Mouse (Mus musculus) stomach, embryonic 16.5 days (tissue): ENCODE results near the gene Fgf15. TPM values are rescaled to one million over a fixed set of nuclear protein-coding genes. Genes with fewer than 3 reads are reported as not detected.

Source experiments
- ATAC-seq: fragments of 200-750 bp; cut with Nextera tagmentation; 2 replicates; pipeline ENCODE4 v1.8.0; 2017; ENCODE audit warnings: moderate number of reproducible peaks, moderate TSS enrichment; ENCODE audit not compliant: insufficient read depth, low FRiP score
- H3K27ac ChIP-seq: fragments of 300-500 bp; sonication (generic); 2 replicates; pipeline ENCODE4 v1.5.1; 2014; ENCODE audit warnings: low read length
- H3K27me3 ChIP-seq: fragments of 300-500 bp; sonication (generic); 2 replicates; pipeline ENCODE4 v1.6.1; 2014; ENCODE audit warnings: low read length, control low read depth, mixed read lengths; ENCODE audit not compliant: control insufficient read depth, insufficient read depth
- H3K36me3 ChIP-seq: fragments of 300-500 bp; sonication (generic); 2 replicates; pipeline ENCODE4 v1.6.1; 2014; ENCODE audit warnings: low read length; ENCODE audit not compliant: control insufficient read depth, insufficient read depth
- H3K4me1 ChIP-seq: fragments of 300-500 bp; sonication (generic); 2 replicates; pipeline ENCODE4 v1.6.1; 2014; ENCODE audit warnings: low read length, control low read depth, mixed read lengths; ENCODE audit not compliant: control insufficient read depth, insufficient read depth
- H3K4me2 ChIP-seq: fragments of 300-500 bp; sonication (generic); 2 replicates; pipeline ENCODE4 v1.6.1; 2014; ENCODE audit warnings: low read depth, low read length, mixed read lengths
- H3K4me3 ChIP-seq: fragments of 300-500 bp; sonication (generic); replicated peaks from 2 replicates; pipeline ENCODE4 v1.5.1; 2014; ENCODE audit warnings: mild to moderate bottlenecking, low read length
- H3K9ac ChIP-seq: fragments of 300-500 bp; sonication (generic); 2 replicates; pipeline ENCODE4 v1.6.1; 2014; ENCODE audit warnings: low read length
- H3K9me3 ChIP-seq: fragments of 300-500 bp; sonication (generic); replicated peaks from 2 replicates; pipeline ENCODE4 v1.6.1; 2016; ENCODE audit warnings: low read length, control low read depth; ENCODE audit not compliant: control insufficient read depth
- WGBS: fragments of 180-500 bp; shearing (Covaris S2); extraction: QIAGEN DNeasy Blood & Tissue Kit; methylation state at CpG from one replicate; pipeline ENCODE4 v1.1.7; 2014; 5-methylcytosine and 5-hydroxymethylcytosine counted together
- polyA plus RNA-seq: library from polyadenylated mRNA; unstranded; fragments of >200 nt; fragmentation: Nextera tagmentation; extraction: Ambion mirVana; gene quantifications from 2 replicates; pipeline ENCODE4 v1.2.1, GENCODE M21; 2015

Fgf15 gene
- polyA plus RNA-seq, 1 experiment from 2014 or later = not detected

GRCm38 (mm10) chr7:144933336-144933735 is 37.0 kb downstream of the Fgf15 start:
- 83% methylated on average over 3 of the region's 3 CpGs for WGBS
- H3K36me3 ChIP-seq = no peaks in the 10 kb centered on the region
- no peak overlapping the region for H3K4me2 ChIP-seq
- no peaks in the 10 kb centered on the region for H3K4me1 ChIP-seq
- H3K27ac ChIP-seq = no peak overlapping the region
- H3K27me3 ChIP-seq = no peaks in the 10 kb centered on the region
- H3K9me3 ChIP-seq = no peaks in the 10 kb centered on the region
- H3K9ac ChIP-seq = no peak overlapping the region
- ATAC-seq = no peak
- H3K4me3 ChIP-seq = no peak overlapping the region

DNA sequence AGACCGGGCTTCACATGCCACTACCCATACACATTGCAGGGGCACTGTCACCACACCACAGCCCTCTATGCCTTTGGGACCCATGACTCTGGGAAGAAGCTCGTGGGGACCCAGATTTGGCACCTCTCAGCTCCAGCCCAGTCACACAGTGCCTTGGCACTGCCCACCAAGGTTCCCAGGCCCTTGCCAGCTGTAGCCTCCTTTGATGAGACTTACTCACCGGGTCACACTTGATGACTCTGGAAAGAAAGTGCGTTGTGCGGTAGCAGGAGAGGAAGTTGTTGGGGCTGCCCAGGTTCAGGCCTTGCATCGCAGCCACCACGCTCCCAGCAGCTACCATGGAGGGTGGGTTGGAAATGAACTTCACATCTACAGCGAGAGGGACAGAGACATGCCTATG is 37.5 kb downstream of the Fgf15 start:
- no peaks in the 10 kb centered on the region for H3K36me3 ChIP-seq

DNA sequence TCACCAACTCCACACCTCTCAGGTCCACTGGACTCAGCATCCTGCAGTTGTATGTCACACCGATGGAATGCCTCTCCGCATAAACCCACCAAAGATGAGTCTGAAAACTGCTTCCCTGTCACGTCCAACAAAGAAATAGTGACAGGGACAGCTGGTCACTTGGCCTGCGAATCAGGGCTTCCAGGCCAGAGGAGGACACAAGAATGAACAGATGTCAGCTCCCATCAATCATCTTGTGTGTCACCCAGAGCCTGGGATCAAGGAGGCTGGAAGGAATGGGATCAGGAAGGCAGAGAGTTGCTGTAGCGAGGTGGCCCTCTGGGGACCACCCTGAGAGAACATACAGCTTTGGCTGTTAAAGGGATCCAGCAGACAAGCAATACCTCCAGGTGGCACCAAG is 38.6 kb downstream of the Fgf15 start:
- no peak for ATAC-seq
- Histone ChIP-seq H3K4me2 (no peak overlapping the region), H3K4me1 (peaks cover 2% of the 10 kb centered on the region; the same call in 1 of the 2 replicates), H3K4me3 (no peak overlapping the region), H3K27me3 (no peaks in the 10 kb centered on the region), H3K9ac (no peak overlapping the region), H3K27ac (no peak overlapping the region), H3K9me3 (no peaks in the 10 kb centered on the region), H3K36me3 (no peaks in the 10 kb centered on the region)
- 71% methylated on average over 5 of the region's 5 CpGs for WGBS

More for the DNA sequence above, 37.5 kb downstream of the Fgf15 start:
- no peak overlapping the region for H3K9ac ChIP-seq
- no peak overlapping the region for H3K27ac ChIP-seq
- H3K9me3 ChIP-seq = no peaks in the 10 kb centered on the region
- no peak overlapping the region for H3K4me3 ChIP-seq
- H3K4me2 ChIP-seq = no peak overlapping the region
- 89% methylated on average over 8 of the region's 8 CpGs for WGBS
- H3K27me3 ChIP-seq = no peaks in the 10 kb centered on the region
- no peaks in the 10 kb centered on the region for H3K4me1 ChIP-seq
- ATAC-seq = no peak

GRCm38 (mm10) chr7:144935563-144935962 is 39.2 kb downstream of the Fgf15 start:
- Histone ChIP-seq H3K4me3 (no peak overlapping the region), H3K4me1 (peaks cover 5% of the 10 kb centered on the region; the same call in 1 of the 2 replicates), H3K27ac (no peak overlapping the region), H3K27me3 (no peaks in the 10 kb centered on the region), H3K36me3 (no peaks in the 10 kb centered on the region), H3K4me2 (no peak overlapping the region), H3K9ac (0 out of 2 replicates have a peak overlapping the region, but pooled peaks have one; percentile 42), H3K9me3 (no peaks in the 10 kb centered on the region)
- 55% methylated on average over 5 of the region's 5 CpGs for whole genome bisulfite sequencing
- no peak for ATAC-seq

DNA sequence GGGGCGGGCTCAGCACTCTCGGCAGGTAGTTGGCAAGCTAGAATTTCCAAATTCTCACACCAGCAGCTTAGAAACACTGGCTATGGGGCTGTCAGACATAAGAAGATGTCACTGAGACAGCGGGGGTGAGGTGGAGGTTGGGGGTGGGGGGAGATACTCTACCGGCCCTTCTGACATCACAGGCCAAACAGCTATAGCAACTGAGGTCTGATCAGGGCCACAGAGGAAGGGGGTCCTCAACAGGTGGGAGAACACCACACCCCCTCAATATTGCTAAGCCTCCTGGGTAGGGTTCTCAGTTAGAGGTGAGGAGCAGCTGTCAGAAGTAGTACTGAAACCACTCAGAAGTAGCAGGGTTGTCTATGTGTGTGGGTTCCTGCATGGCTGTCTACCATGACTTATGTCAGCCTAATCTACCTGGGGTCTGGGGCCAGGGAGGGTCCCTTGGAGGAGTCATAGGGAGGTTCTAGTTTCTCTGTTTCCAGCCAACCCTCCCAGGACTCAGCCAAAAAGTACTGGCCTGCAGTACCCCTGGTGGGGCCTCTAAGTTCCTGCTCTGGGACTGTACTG is 40.1 kb downstream of the Fgf15 start:
- WGBS = 87% methylated on average over 4 of the region's 4 CpGs
- ATAC-seq = no peak

GRCm38 (mm10) chr7:144937490-144937889 is 41.2 kb downstream of the Fgf15 start:
- Histone ChIP-seq H3K27ac (0 out of 2 replicates have a peak overlapping the region, but pooled peaks have one; percentile 26), H3K36me3 (no peaks in the 10 kb centered on the region), H3K27me3 (no peaks in the 10 kb centered on the region), H3K4me3 (peak overlapping the region; percentile 57), H3K9me3 (no peaks in the 10 kb centered on the region), H3K4me1 (peaks cover 16% of the 10 kb centered on the region), H3K9ac (peak overlapping the region; percentile 71), H3K4me2 (peak overlapping the region; percentile 98)
- ATAC-seq = peak; percentile 23; the same call in 1 of the 2 replicates
- 2% methylated on average over 20 of the region's 20 CpGs for WGBS

More for the DNA sequence above, 40.1 kb downstream of the Fgf15 start:
- no peaks in the 10 kb centered on the region for H3K36me3 ChIP-seq
- H3K9ac ChIP-seq = peak overlapping the region; percentile 42; the same call in 1 of the 2 replicates
- no peaks in the 10 kb centered on the region for H3K27me3 ChIP-seq
- H3K9me3 ChIP-seq = no peaks in the 10 kb centered on the region
- no peak overlapping the region for H3K4me2 ChIP-seq
- H3K4me1 ChIP-seq = peaks cover 9% of the 10 kb centered on the region; the same call in 1 of the 2 replicates
- H3K27ac ChIP-seq = no peak overlapping the region
- no peak overlapping the region for H3K4me3 ChIP-seq

DNA sequence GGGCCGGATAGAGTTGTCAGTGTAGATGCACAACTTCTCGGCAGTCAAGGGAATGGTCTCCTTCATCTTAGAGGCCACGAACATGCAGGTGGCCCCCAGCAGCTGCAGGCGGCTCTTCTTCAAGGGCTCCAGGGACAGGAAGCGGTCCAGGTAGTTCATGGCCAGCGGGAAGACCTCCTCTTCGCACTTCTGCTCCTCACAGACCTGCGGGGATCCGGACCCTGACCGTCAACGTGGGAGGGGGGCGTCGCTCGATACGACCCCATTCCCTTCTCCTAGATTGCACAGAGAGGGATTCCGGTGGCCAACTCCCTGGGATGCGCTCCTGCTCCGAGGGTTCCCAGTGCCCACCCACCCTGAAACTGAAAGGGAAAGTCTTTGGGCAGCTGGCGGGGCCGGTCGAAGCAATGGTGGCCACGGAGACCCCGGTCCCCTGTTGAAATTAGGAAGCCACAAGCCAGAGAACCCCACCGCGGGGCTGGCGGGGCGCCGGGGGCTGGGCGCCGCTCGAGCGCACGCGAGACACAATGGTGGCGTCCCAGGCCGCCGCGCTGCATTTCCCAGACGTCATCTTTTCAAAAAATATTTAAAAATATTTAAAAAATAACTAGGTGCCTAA is 41.7 kb downstream of the Fgf15 start:
- Histone ChIP-seq H3K4me2 (peak overlapping the region; percentile 98), H3K9ac (peak overlapping the region; percentile 71), H3K27me3 (no peaks in the 10 kb centered on the region), H3K27ac (0 out of 2 replicates have a peak overlapping the region, but pooled peaks have one; percentile 26), H3K4me3 (peak overlapping the region; percentile 57), H3K36me3 (no peaks in the 10 kb centered on the region), H3K4me1 (peaks cover 21% of the 10 kb centered on the region), H3K9me3 (no peaks in the 10 kb centered on the region)
- WGBS = 1% methylated on average over 39 of the region's 39 CpGs
- ATAC-seq = no peak

GRCm38 (mm10) chr7:144938661-144939343 is 42.5 kb downstream of the Fgf15 start:
- H3K4me2 ChIP-seq = peak overlapping the region; percentile 98
- under 1% methylated on average over 32 of the region's 32 CpGs for WGBS
- H3K4me1 ChIP-seq = peaks cover 24% of the 10 kb centered on the region
- H3K27me3 ChIP-seq = no peaks in the 10 kb centered on the region
- no peaks in the 10 kb centered on the region for H3K36me3 ChIP-seq
- H3K4me3 ChIP-seq = peak overlapping the region; percentile 57
- peak overlapping the region; percentile 71 for H3K9ac ChIP-seq
- peak overlapping the region; percentile 81 for H3K27ac ChIP-seq
- ATAC-seq = no peak
- no peaks in the 10 kb centered on the region for H3K9me3 ChIP-seq
